Mouse (Mus musculus) T-helper 2 cell (primary cell): ENCODE results near the gene Psmb3.

ENCODE experiments used
- in situ Hi-C: fragments of 300-600 bp; cut with MboI, MseI; formaldehyde crosslinking; loops from one replicate; pipeline ENCODE4 v1.15.1; 2025; ENCODE audit warnings: high pct_unique_total_duplicates

The Psmb3 gene

GRCm38 (mm10) chr11:97666221-97666620 is 37.0 kb upstream of the Psmb3 start:
- in situ Hi-C loops: loop anchor here (10.0 kb wide), 1 partner anchor 541 kb away; no protein-coding TSS in a partner anchor

DNA sequence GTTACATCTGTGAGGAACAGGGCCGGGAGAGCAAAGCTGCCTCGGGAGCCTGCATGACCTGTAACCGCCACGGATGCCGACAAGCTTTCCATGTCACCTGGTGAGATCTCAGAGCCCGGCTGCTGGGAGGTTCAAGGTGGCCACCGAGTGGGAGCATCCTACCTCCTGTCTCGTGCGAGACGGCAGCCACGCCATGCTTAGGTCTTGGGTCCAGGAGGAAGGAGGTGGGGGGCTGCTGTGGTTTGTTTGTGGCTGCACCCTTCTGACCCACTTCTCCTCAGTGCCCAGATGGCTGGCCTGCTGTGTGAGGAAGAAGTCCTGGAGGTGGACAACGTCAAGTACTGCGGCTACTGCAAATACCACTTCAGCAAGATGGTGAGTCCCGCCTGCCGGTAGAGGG is 36.4 kb upstream of the Psmb3 start:
- in situ Hi-C loops: loop anchor here (10.0 kb wide), 1 partner anchor 542 kb away; no protein-coding TSS in a partner anchor

DNA sequence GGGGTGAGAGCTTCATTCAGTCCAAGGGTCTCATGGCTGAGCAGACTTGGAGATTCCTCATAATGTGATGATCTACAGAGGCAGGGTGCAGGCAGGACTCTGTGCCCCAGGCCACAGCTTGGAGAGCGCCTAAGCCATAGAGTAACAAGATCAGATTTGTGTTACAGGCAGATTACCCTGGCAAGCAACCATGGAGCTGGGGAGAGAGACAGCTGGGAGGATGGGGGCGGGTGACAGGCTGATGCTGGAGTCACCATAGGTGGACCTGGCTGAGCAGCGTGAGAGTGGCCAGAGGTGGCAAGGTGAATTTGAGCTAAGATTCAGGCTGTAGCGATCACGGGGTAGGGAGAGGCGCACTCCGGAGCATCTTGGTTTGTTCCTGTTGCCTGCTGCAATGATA is 35.0 kb upstream of the Psmb3 start:
- in situ Hi-C loops: loop anchor here (10.0 kb wide), 1 partner anchor 543 kb away; no protein-coding TSS in a partner anchor

GRCm38 (mm10) chr11:97669268-97669667 is 33.9 kb upstream of the Psmb3 start:
- in situ Hi-C loops: loop anchor here (10.0 kb wide), 1 partner anchor 544 kb away; no protein-coding TSS in a partner anchor

DNA sequence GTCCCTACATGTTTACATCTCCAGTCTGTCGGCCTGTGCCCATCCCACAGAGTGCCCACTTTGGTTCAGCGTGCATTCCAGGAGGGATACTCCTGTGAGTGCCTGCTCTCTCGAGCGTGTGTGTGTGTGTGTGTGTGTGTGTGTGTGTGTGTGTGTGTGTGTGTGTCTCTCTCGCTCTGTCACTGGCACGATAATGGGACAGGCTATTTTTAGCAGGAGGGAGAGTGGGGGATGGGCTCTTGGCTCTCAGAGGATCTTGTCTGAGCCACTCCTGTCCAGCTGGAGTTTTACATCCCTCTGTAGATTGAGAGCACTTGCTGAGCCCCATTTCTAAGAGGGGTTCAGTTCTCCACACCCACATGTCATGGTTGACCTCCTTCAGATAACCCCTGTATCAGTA is 33.4 kb upstream of the Psmb3 start:
- in situ Hi-C loops: loop anchor here (10.0 kb wide), 1 partner anchor 545 kb away; no protein-coding TSS in a partner anchor

DNA sequence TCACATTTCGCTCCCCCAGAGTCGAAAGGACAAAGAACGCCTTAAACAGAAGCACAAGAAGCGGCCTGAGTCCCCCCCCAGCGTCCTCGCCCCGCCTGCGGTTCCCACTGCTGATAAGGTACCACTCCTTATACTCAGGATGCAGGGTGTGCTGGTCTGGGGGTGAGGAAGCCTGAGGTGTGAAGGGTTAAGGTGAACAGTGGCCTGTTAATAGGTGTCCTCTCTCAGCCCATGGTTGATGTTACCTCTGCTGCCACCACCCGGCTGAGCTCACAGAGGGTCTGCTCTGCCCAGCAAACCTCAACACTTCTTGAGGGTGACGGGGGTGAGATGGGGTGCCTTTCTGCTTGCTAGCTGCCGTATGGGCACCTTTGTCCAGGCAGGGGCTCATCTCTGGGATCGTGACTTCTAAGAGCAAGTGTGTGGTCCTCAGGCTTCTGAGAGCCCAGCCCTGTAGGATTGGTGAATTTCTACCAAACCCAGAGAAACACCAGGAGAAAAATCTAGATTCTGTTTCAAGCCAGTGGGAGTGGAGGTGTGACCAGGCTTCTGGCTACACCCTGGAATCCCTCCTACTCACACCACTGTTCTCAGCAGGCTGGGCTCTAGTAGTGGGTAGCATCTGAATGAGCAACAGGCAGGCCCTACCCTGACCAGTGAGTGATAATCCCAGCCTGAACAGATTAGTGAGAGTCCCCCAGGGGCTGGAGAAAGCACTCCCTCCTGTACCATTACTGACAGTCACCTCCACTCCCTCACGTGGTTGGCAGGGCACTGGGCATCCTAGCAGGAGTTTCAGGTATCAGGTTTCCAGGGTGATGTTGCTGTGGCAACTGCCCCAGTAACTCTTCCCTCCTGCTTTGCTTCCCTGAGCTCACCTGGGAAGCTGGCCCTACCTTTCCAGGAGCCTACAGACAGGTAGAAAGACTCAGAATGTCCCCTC is 32.7 kb upstream of the Psmb3 start:
- in situ Hi-C loops: no loop called here

DNA sequence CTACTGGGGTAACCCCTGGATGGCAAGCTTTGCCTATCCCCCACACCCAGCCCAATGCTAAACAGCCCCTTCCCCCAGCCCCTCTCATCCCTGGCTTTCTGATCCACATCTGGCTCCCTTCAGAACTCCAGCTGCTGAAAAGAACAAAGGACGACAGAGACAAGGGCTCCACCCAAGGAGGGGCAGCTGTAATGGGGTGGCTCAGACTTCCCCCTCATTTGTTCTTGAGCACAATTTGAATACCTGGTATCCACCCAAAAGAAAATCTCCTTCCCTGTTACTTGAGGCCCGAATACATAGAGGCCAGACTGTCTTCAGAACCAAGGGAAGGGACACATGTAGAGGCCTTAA is 32.0 kb upstream of the Psmb3 start:
- in situ Hi-C loops: no loop called here

GRCm38 (mm10) chr11:97673148-97673547 is 30.1 kb upstream of the Psmb3 start:
- in situ Hi-C loops: no loop called here

- in situ Hi-C loops: no loop called here
Observed at GRCm38 (mm10) chr11:97676050-97676754, 27.0 kb upstream of the Psmb3 start.

GRCm38 (mm10) chr11:97677381-97677780 is 25.8 kb upstream of the Psmb3 start:
- in situ Hi-C loops: no loop called here

DNA sequence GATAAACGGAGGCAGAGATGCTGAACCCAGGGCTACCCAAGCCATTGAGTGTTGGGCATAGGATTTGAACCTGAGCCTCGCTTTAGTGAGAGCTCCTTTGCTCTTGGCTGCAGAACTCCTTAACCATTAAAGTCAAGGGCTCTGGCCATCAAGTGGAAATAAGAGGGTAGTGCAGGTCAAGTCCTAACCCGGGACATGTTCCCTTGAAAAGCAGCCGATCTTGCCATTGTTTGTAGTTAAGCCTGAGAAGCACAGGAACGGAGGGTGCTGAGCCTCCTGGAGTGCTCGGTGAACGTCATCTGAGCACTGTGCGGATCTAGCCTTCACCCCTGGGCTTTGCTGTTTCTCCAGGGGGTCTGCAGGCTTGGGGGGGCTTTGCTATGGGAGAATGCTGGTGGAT is 25.4 kb upstream of the Psmb3 start:
- in situ Hi-C loops: no loop called here

- in situ Hi-C loops: no loop called here
Observed at GRCm38 (mm10) chr11:97678301-97678700, 24.9 kb upstream of the Psmb3 start.

DNA sequence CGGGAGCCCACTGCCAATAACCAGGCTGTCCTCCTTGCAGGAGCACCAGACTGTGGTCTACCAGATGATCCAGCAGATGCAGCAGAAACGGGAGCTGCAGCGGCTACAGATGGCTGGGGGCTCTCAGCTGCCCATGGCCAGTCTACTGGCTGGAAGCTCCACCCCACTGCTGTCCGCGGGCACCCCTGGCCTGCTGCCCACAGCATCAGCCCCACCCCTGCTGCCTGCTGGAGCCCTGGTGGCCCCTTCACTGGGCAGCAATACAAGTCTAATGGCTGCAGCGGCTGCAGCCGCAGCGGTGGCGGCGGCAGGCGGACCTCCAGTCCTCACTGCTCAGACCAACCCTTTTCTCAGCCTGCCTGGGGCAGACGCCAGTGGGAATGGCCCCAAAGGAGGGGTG is 22.8 kb upstream of the Psmb3 start:
- in situ Hi-C loops: no loop called here

DNA sequence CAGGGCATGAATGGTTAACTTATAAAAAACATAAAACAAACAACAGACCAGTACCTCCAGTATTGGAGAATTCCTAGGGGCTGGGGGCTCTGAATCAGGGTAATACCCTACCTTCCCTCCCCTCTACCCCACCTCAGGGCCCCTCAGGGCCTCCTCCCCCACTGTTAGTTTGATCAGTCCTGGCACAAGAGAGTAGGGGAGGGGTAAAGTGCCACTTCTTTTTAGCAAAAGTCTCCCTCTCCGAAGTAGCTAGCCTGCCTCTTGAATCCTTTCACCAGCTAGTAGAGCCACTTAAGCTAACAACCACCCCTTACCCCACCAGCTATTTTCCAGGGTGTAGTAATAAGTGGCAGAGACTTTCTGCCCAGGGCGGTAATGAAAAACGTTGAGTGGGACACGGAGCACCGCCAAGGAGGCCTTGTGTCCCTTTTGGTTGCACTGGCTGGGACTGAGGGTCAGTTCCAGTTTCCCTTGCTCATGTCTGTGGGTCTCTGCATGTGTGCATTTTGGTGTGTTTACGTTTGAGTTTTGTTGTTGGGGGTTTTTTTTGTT is 20.6 kb upstream of the Psmb3 start:
- in situ Hi-C loops: no loop called here

DNA sequence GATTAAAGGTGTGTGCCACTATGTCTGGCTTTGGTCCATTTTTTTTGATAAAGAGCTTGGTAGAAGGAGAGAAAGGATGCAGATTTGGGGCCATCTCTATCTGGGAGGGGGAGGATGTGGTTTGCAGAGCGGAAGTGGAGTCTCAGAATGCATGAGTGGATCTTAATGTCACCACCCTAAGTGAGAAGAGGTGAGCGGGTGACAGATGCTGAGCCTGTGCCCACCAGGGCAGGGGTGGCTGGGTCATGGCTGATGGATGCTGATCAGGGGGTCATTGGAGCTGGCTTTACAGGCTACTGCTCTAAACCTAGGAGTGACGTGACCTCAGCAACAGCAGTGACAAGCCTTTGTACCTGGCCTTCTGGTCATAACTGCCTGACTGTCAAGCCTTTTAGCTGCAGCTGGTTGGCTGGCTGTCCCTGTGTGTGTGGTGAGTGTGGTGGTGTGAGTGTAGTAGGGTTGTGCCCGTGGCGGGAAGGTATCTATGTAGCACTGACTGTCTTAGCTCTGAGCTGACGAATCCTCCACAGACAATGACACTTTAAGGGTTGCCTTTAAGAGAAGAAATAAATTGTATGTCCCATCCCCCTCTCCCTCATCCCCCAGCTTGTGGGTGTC is 19.0 kb upstream of the Psmb3 start:
- in situ Hi-C loops: no loop called here

- in situ Hi-C loops: no loop called here
Observed at GRCm38 (mm10) chr11:97684766-97685165, 18.4 kb upstream of the Psmb3 start.

- in situ Hi-C loops: no loop called here
Observed at GRCm38 (mm10) chr11:97685613-97686321, 17.4 kb upstream of the Psmb3 start, which contains the start of gene Cisd3. Gene Cisd3, plus strand, starts transcription at chr11:97685826.

GRCm38 (mm10) chr11:97686322-97686908 is 16.8 kb upstream of the Psmb3 start:
- in situ Hi-C loops: no loop called here

DNA sequence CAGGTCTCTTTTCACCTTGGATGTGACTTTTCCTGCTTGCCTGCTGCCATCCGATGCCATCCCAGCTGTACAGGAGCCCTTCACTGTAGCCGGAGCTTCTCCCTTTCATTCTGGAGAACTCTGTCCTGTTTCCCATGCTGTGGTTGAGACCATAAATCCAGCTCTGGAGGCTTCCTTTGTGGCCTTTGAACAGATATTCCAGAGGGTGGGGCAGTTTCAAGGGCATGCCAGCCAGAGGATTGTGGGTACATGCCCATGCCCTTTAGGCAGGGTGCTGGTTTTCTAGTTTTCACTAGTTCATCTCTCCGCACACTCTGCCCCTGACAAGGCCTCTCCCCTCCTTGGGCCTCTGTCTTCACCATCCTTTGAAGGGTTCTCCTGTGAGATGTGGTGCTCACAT is 16.1 kb upstream of the Psmb3 start:
- in situ Hi-C loops: no loop called here

DNA sequence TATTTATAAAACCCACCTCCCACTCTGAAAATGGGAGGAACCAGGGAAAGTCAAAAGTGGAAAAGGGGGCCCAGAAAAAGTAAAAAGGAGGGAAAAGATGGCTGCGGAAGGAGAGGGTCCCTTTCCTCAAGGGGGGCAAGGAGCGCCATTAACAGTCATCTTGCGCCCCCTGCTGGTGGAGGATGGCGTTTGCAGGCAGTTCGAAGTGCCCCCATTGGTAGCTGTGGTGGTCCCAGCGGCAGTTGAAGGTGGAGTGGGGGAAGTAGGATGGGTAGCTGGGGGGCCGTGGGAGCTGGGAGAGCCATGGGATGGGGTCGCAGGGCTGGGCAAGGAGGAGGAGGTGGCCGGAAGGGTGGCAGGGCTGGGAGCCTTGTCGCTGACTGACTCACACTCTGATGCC is 13.3 kb upstream of the Psmb3 start:
- in situ Hi-C loops: no loop called here

GRCm38 (mm10) chr11:97694435-97694834 is 8.8 kb upstream of the Psmb3 start:
- in situ Hi-C loops: no loop called here
